Mouse (Mus musculus) intestine, postnatal 0 days (tissue): ENCODE measurements around the gene Tec. TPM values are rescaled to one million over a fixed set of nuclear protein-coding genes. Genes with fewer than 3 reads are reported as not detected.

ENCODE experiments used
- ATAC-seq: fragments of 200-750 bp; cut with Nextera tagmentation; 2 replicates; pipeline ENCODE4 v1.8.0; 2017; ENCODE audit warnings: mild to moderate bottlenecking, moderate TSS enrichment, moderate library complexity
- H3K27ac ChIP-seq: fragments of 300-500 bp; sonication (generic); 2 replicates; pipeline ENCODE4 v1.5.1; 2014; ENCODE audit warnings: mild to moderate bottlenecking, low read depth, low read length, moderate library complexity
- H3K27me3 ChIP-seq: fragments of 300-500 bp; sonication (generic); replicated peaks from 2 replicates; pipeline ENCODE4 v1.6.1; 2014; ENCODE audit warnings: low read length, mixed read lengths; ENCODE audit not compliant: control insufficient read depth, insufficient read depth
- H3K36me3 ChIP-seq: fragments of 300-500 bp; sonication (generic); 2 replicates; pipeline ENCODE4 v1.6.1; 2014; ENCODE audit warnings: mild to moderate bottlenecking, moderate library complexity; ENCODE audit not compliant: control insufficient read depth, insufficient read depth
- H3K4me1 ChIP-seq: fragments of 300-500 bp; sonication (generic); replicated peaks from 2 replicates; pipeline ENCODE4 v1.6.1; 2014; ENCODE audit warnings: antibody characterized with exemption, low read length, mixed read lengths; ENCODE audit not compliant: control insufficient read depth, insufficient read depth
- H3K4me2 ChIP-seq: fragments of 300-500 bp; sonication (generic); replicated peaks from 2 replicates; pipeline ENCODE4 v1.6.1; 2014; ENCODE audit warnings: low read depth, mild to moderate bottlenecking, moderate library complexity
- H3K4me3 ChIP-seq: fragments of 300-500 bp; sonication (generic); 2 replicates; pipeline ENCODE4 v1.5.1; 2014; ENCODE audit warnings: low read depth, low read length
- H3K9ac ChIP-seq: fragments of 300-500 bp; sonication (generic); 2 replicates; pipeline ENCODE4 v1.6.1; 2014; ENCODE audit warnings: mild to moderate bottlenecking, low read depth, low read length
- H3K9me3 ChIP-seq: fragments of 300-500 bp; sonication (generic); 2 replicates; pipeline ENCODE4 v1.6.1; 2016; ENCODE audit warnings: mixed run types; ENCODE audit not compliant: control insufficient read depth
- CTCF ChIP-seq: sonication (generic); IDR thresholded peaks from 2 replicates; pipeline ENCODE4 v1.5.1; 2016; ENCODE audit warnings: low read depth, mild to moderate bottlenecking, control low read depth, antibody characterized with exemption, moderate library complexity
- WGBS: fragments of 180-500 bp; shearing (Covaris S2); extraction: QIAGEN DNeasy Blood & Tissue Kit; methylation state at CpG from one replicate; pipeline ENCODE4 v1.1.7; 2014; 5-methylcytosine and 5-hydroxymethylcytosine counted together
- polyA plus RNA-seq: library from polyadenylated mRNA; unstranded; fragments of >200 nt; fragmentation: Nextera tagmentation; extraction: Ambion mirVana; gene quantifications from 2 replicates; pipeline ENCODE4 v1.2.1, GENCODE M21; 2015

Gene Tec
- polyA plus RNA-seq, 1 experiment from 2014 or later, result 12.4 TPM

- no peak for TF ChIP-seq CTCF
- H3K4me1 ChIP-seq, result peaks cover 7% of the 10 kb centered on the region
- H3K9ac ChIP-seq, result no peak overlapping the region
- H3K27ac ChIP-seq, result no peak overlapping the region
- no peak overlapping the region for H3K4me3 ChIP-seq
- H3K36me3 ChIP-seq, result no peaks in the 10 kb centered on the region
- no peaks in the 10 kb centered on the region for H3K27me3 ChIP-seq
- no peak overlapping the region for H3K4me2 ChIP-seq
- no peaks in the 10 kb centered on the region for H3K9me3 ChIP-seq
- peak; percentile 77 for ATAC-seq
- WGBS, result 43% methylated on average over 4 of the region's 4 CpGs
These were observed 10.5 kb downstream of the Tec start for GRCm38 (mm10) chr5:72857756-72858155.

GRCm38 (mm10) chr5:72856255-72856878 is 11.9 kb downstream of the Tec start:
- no peak for TF ChIP-seq CTCF
- Histone ChIP-seq H3K36me3 (no peaks in the 10 kb centered on the region), H3K9ac (no peak overlapping the region), H3K4me3 (no peak overlapping the region), H3K27me3 (no peaks in the 10 kb centered on the region), H3K27ac (no peak overlapping the region), H3K9me3 (no peaks in the 10 kb centered on the region), H3K4me1 (peaks cover 7% of the 10 kb centered on the region; the same call in 1 of the 2 replicates), H3K4me2 (no peak overlapping the region)
- WGBS, result 92% methylated on average over 8 of the region's 8 CpGs
- ATAC-seq, result no peak

GRCm38 (mm10) chr5:72855685-72856124 is 12.6 kb downstream of the Tec start:
- Histone ChIP-seq H3K27ac (no peak overlapping the region), H3K27me3 (no peaks in the 10 kb centered on the region), H3K36me3 (no peaks in the 10 kb centered on the region), H3K4me2 (no peak overlapping the region), H3K9me3 (no peaks in the 10 kb centered on the region), H3K9ac (no peak overlapping the region), H3K4me1 (peaks cover 7% of the 10 kb centered on the region; the same call in 1 of the 2 replicates), H3K4me3 (no peak overlapping the region)
- no peak for TF ChIP-seq CTCF
- WGBS, result 32% methylated on average over 3 of the region's 3 CpGs
- ATAC-seq, result no peak; the same call in 1 of the 2 replicates

- WGBS, result 80% methylated on average over 6 of the region's 6 CpGs
- TF ChIP-seq CTCF, result no peak
- H3K9me3 ChIP-seq, result no peaks in the 10 kb centered on the region
- no peaks in the 10 kb centered on the region for H3K27me3 ChIP-seq
- H3K4me1 ChIP-seq, result peaks cover 7% of the 10 kb centered on the region; the same call in 1 of the 2 replicates
- H3K36me3 ChIP-seq, result no peaks in the 10 kb centered on the region
- no peak for ATAC-seq
- H3K4me3 ChIP-seq, result no peak overlapping the region
- no peak overlapping the region for H3K9ac ChIP-seq
- H3K4me2 ChIP-seq, result no peak overlapping the region
- no peak overlapping the region for H3K27ac ChIP-seq
These were observed 13.9 kb downstream of the Tec start for GRCm38 (mm10) chr5:72854141-72854990.

- ATAC-seq, result no peak
These were observed 14.9 kb downstream of the Tec start for GRCm38 (mm10) chr5:72853365-72853764.

GRCm38 (mm10) chr5:72852301-72852995 is 15.8 kb downstream of the Tec start:
- H3K4me2 ChIP-seq, result no peak overlapping the region
- H3K36me3 ChIP-seq, result no peaks in the 10 kb centered on the region
- no peak overlapping the region for H3K9ac ChIP-seq
- no peaks in the 10 kb centered on the region for H3K9me3 ChIP-seq
- WGBS, result 77% methylated on average over 7 of the region's 7 CpGs
- H3K27me3 ChIP-seq, result no peaks in the 10 kb centered on the region
- no peak overlapping the region for H3K4me3 ChIP-seq
- H3K27ac ChIP-seq, result no peak overlapping the region
- TF ChIP-seq CTCF, result no peak
- H3K4me1 ChIP-seq, result peaks cover 7% of the 10 kb centered on the region; the same call in 1 of the 2 replicates
- no peak for ATAC-seq

More at GRCm38 (mm10) chr5:72853365-72853764, 14.9 kb downstream of the Tec start:
- no peak for TF ChIP-seq CTCF
- Histone ChIP-seq H3K36me3 (no peaks in the 10 kb centered on the region), H3K4me2 (no peak overlapping the region), H3K4me1 (peaks cover 7% of the 10 kb centered on the region; the same call in 1 of the 2 replicates), H3K27ac (no peak overlapping the region), H3K27me3 (no peaks in the 10 kb centered on the region), H3K9me3 (no peaks in the 10 kb centered on the region), H3K9ac (no peak overlapping the region), H3K4me3 (no peak overlapping the region)
- 58% methylated on average over 2 of the region's 2 CpGs for WGBS
